Mouse (Mus musculus) layer of hippocampus, adult 8-10 months (tissue): ENCODE results near the gene Armc2. TPM values are rescaled to one million over a fixed set of nuclear protein-coding genes. Genes with fewer than 3 reads are reported as not detected.

Source experiments
- DNase-seq, 2 experiments: peaks; one replicate each; pipeline ENCODE4 v3.0.0; 2022; ENCODE audit warnings: low spot score in 2 of 2
- total RNA-seq, 4 experiments: library from RNA; stranded (reverse); gene quantifications; 2 replicates each; pipeline ENCODE4 v1.2.4; 2022

Gene Armc2
- total RNA-seq, 4 experiments from 2014 or later = 8.9 to 12.7 (median 9.7) TPM

GRCm38 (mm10) chr10:41870101-41870500 is 148.1 kb downstream of the Armc2 start:
- DNase-seq = no peak

GRCm38 (mm10) chr10:41867956-41868355 is 150.3 kb downstream of the Armc2 start:
- no peak for DNase-seq

GRCm38 (mm10) chr10:41866838-41867154 is 151.4 kb downstream of the Armc2 start:
- no peak for DNase-seq

GRCm38 (mm10) chr10:41866069-41866837 is 152.0 kb downstream of the Armc2 start:
- no peak for DNase-seq

Other genes starting within 250 kb of the Armc2 start
- gene Cep57l1, start 208.6 kb downstream of the Armc2 start, total RNA-seq = 10 to 100 TPM in 1 of 4 experiments, 1 to 10 TPM in 3; 6.3 to 11.6 (median 9.2) TPM
- 10 to 100 TPM; 44.0 to 53.3 (median 45.2) TPM for gene Sesn1, start 208.5 kb downstream of the Armc2 start, total RNA-seq